Mouse (Mus musculus) c-Kit-negative CD71-positive TER-119-positive erythroid progenitor cells, embryonic 14.5 days (primary cell): Measurements from ENCODE around the gene Robo3.

Experiments
- DNase-seq: peaks from one replicate; pipeline ENCODE4 v3.0.0-alpha.2; 2013; ENCODE audit warnings: low read depth, low spot score

Robo3 gene

GRCm38 (mm10) chr9:37430582-37430981 lies 2.5 kb downstream of the Robo3 start:
- peak; percentile 24 for DNase-seq

GRCm38 (mm10) chr9:37429326-37429725 lies 3.7 kb downstream of the Robo3 start:
- DNase-seq: no peak

- no peak for DNase-seq
These were observed 11.8 kb downstream of the Robo3 start for GRCm38 (mm10) chr9:37421239-37421638.

GRCm38 (mm10) chr9:37420676-37421075 lies 12.4 kb downstream of the Robo3 start:
- no peak for DNase-seq

GRCm38 (mm10) chr9:37418791-37419190 lies 14.3 kb downstream of the Robo3 start:
- no peak for DNase-seq

GRCm38 (mm10) chr9:37414666-37415065 lies 18.4 kb downstream of the Robo3 start:
- DNase-seq: no peak

- DNase-seq: no peak
These were observed 20.1 kb downstream of the Robo3 start for GRCm38 (mm10) chr9:37412989-37413388.

- no peak for DNase-seq
These were observed 23.2 kb downstream of the Robo3 start for GRCm38 (mm10) chr9:37409698-37410445.

GRCm38 (mm10) chr9:37407850-37408502 lies 25.1 kb downstream of the Robo3 start:
- no peak for DNase-seq

GRCm38 (mm10) chr9:37406372-37406771 lies 26.7 kb downstream of the Robo3 start:
- no peak for DNase-seq

GRCm38 (mm10) chr9:37403011-37403410 lies 30.0 kb downstream of the Robo3 start:
- no peak for DNase-seq

- no peak for DNase-seq
These were observed 30.5 kb downstream of the Robo3 start for GRCm38 (mm10) chr9:37402501-37402900.

GRCm38 (mm10) chr9:37401802-37402201 lies 31.2 kb downstream of the Robo3 start, which contains the start of gene Robo4:
Gene Robo4 (plus strand): TSS chr9:37401897.
- DNase-seq: no peak

- DNase-seq: no peak
These were observed 32.5 kb downstream of the Robo3 start for GRCm38 (mm10) chr9:37400585-37400984.

- no peak for DNase-seq
These were observed 39.4 kb downstream of the Robo3 start for GRCm38 (mm10) chr9:37393482-37394131.

- no peak for DNase-seq
These were observed 41.0 kb downstream of the Robo3 start for GRCm38 (mm10) chr9:37392071-37392470.

GRCm38 (mm10) chr9:37390891-37391290 lies 42.2 kb downstream of the Robo3 start:
- DNase-seq: no peak

GRCm38 (mm10) chr9:37384284-37385182 lies 48.5 kb downstream of the Robo3 start:
- DNase-seq: no peak

GRCm38 (mm10) chr9:37383161-37383560 lies 49.9 kb downstream of the Robo3 start:
- DNase-seq: no peak

GRCm38 (mm10) chr9:37375718-37376117 lies 57.3 kb downstream of the Robo3 start:
- DNase-seq: no peak

- no peak for DNase-seq
These were observed 61.7 kb downstream of the Robo3 start for GRCm38 (mm10) chr9:37371232-37371801.
